Mouse (Mus musculus): ENCODE results near the gene Spsb1. TPM values are rescaled to one million over a fixed set of nuclear protein-coding genes. Genes with fewer than 3 reads are reported as not detected.

Spsb1 gene
- total and polyA plus RNA-seq, 2 experiments from 2014 or later, result 6.2 to 7.3 TPM

- 36% methylated on average over 8 of the region's 9 CpGs for WGBS
- Histone ChIP-seq H3K4me2 (ENCODE audit: low read depth) (no peak overlapping the region), H3K9me3 (ENCODE audit: low read length) (no peaks in the 10 kb centered on the region), H3K27ac (ENCODE audit: low read depth, low read length) (peak overlapping the region; percentile 35; the same call in 1 of the 2 replicates), H3K27me3 (ENCODE audit: insufficient read depth, low read length) (no peaks in the 10 kb centered on the region), H3K36me3 (ENCODE audit: insufficient read depth) (no peaks in the 10 kb centered on the region), H3K4me3 (ENCODE audit: low read depth, low read length) (no peak overlapping the region), H3K9ac (no peak overlapping the region), H3K4me1 (ENCODE audit: insufficient read depth) (peaks cover 20% of the 10 kb centered on the region)
- no peak for TF ChIP-seq CTCF (IDR thresholded peaks at IDR 0.05; ENCODE audit: low read depth)
- no peak for ATAC-seq
- DNase-seq, result no peak
Measured at GRCm38 (mm10) chr4:149990954-149991633, 36.3 kb upstream of the Spsb1 start.

GRCm38 (mm10) chr4:149990212-149990953, 35.5 kb upstream of the Spsb1 start:
- peak overlapping the region; percentile 35; the same call in 1 of the 2 replicates for H3K27ac ChIP-seq (ENCODE audit: low read depth, low read length)

GRCm38 (mm10) chr4:149988931-149989556, 34.2 kb upstream of the Spsb1 start:
- peak overlapping the region; percentile 40; the same call in 1 of the 2 replicates for H3K9ac ChIP-seq
- H3K27ac ChIP-seq (ENCODE audit: low read depth, low read length), result 0 out of 2 replicates have a peak overlapping the region, but pooled peaks have one; percentile 1
- H3K9me3 ChIP-seq (ENCODE audit: low read length), result no peaks in the 10 kb centered on the region
- no peak for TF ChIP-seq CTCF (IDR thresholded peaks at IDR 0.05; ENCODE audit: low read depth)
- peak; percentile 93 for ATAC-seq
- 10% methylated on average over 21 of the region's 21 CpGs for WGBS
- H3K27me3 ChIP-seq (ENCODE audit: insufficient read depth, low read length), result no peaks in the 10 kb centered on the region
- H3K4me3 ChIP-seq (ENCODE audit: low read depth, low read length), result peak overlapping the region; percentile 24
- DNase-seq, result peak; percentile 85
- H3K4me2 ChIP-seq (ENCODE audit: low read depth), result peak overlapping the region; percentile 51
- H3K4me1 ChIP-seq (ENCODE audit: insufficient read depth), result peaks cover 20% of the 10 kb centered on the region
- no peaks in the 10 kb centered on the region for H3K36me3 ChIP-seq (ENCODE audit: insufficient read depth)

More at GRCm38 (mm10) chr4:149990212-149990953, 35.5 kb upstream of the Spsb1 start:
- DNase-seq, result peak; percentile 69
- Histone ChIP-seq H3K4me3 (ENCODE audit: low read depth, low read length) (no peak overlapping the region), H3K27me3 (ENCODE audit: insufficient read depth, low read length) (no peaks in the 10 kb centered on the region), H3K36me3 (ENCODE audit: insufficient read depth) (no peaks in the 10 kb centered on the region), H3K9me3 (ENCODE audit: low read length) (no peaks in the 10 kb centered on the region), H3K9ac (no peak overlapping the region), H3K4me2 (ENCODE audit: low read depth) (no peak overlapping the region), H3K4me1 (ENCODE audit: insufficient read depth) (peaks cover 20% of the 10 kb centered on the region)
- no peak for TF ChIP-seq CTCF (IDR thresholded peaks at IDR 0.05; ENCODE audit: low read depth)
- ATAC-seq, result peak; percentile 76
- 14% methylated on average over 8 of the region's 8 CpGs for WGBS

DNA sequence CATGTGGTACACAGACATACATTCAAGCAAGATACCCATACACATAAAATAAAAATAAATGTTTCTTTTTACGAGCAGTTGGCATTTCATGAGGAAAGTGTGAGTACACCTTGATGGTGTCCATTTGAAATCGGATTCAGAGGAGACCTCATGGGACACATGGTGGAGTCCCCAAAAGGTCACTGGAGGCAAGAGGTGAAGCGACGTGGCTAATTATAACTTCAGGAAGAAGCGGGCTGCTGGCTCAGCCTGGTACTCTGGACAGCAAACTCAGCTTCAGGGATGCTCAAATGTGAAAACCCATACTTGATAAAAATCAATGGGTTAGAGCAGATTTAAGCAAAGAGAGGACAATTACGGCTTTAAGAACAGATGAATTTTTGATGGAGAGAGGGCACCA, 33.5 kb upstream of the Spsb1 start:
- no peaks in the 10 kb centered on the region for H3K36me3 ChIP-seq (ENCODE audit: insufficient read depth)
- ATAC-seq, result no peak
- H3K9me3 ChIP-seq (ENCODE audit: low read length), result no peaks in the 10 kb centered on the region
- WGBS, result 75% methylated on average over 6 of the region's 6 CpGs
- 0 out of 2 replicates have a peak overlapping the region, but pooled peaks have one; percentile 1 for H3K27ac ChIP-seq (ENCODE audit: low read depth, low read length)
- H3K4me3 ChIP-seq (ENCODE audit: low read depth, low read length), result no peak overlapping the region
- TF ChIP-seq CTCF (IDR thresholded peaks at IDR 0.05; ENCODE audit: low read depth), result no peak
- DNase-seq, result no peak
- H3K9ac ChIP-seq, result peak overlapping the region; percentile 40; the same call in 1 of the 2 replicates
- no peaks in the 10 kb centered on the region for H3K27me3 ChIP-seq (ENCODE audit: insufficient read depth, low read length)
- peaks cover 20% of the 10 kb centered on the region for H3K4me1 ChIP-seq (ENCODE audit: insufficient read depth)
- H3K4me2 ChIP-seq (ENCODE audit: low read depth), result peak overlapping the region; percentile 51

- TF ChIP-seq CTCF (IDR thresholded peaks at IDR 0.05; ENCODE audit: low read depth), result no peak
- no peak overlapping the region for H3K9ac ChIP-seq
- H3K27me3 ChIP-seq (ENCODE audit: insufficient read depth, low read length), result no peaks in the 10 kb centered on the region
- no peak overlapping the region for H3K4me3 ChIP-seq (ENCODE audit: low read depth, low read length)
- H3K27ac ChIP-seq (ENCODE audit: low read depth, low read length), result no peak overlapping the region
- 86% methylated on average over 10 of the region's 10 CpGs for WGBS
- ATAC-seq (no peak), DNase-seq (no peak)
- H3K9me3 ChIP-seq (ENCODE audit: low read length), result no peaks in the 10 kb centered on the region
- peaks cover 20% of the 10 kb centered on the region for H3K4me1 ChIP-seq (ENCODE audit: insufficient read depth)
- H3K36me3 ChIP-seq (ENCODE audit: insufficient read depth), result 0 out of 2 replicates have a peak, but pooled peaks cover 1% of the 10 kb centered on the region
- no peak overlapping the region for H3K4me2 ChIP-seq (ENCODE audit: low read depth)
Measured at GRCm38 (mm10) chr4:149986671-149987417, 32.0 kb upstream of the Spsb1 start.

GRCm38 (mm10) chr4:149983921-149984645, 29.2 kb upstream of the Spsb1 start:
- 0 out of 2 replicates have a peak, but pooled peaks cover 3% of the 10 kb centered on the region for H3K36me3 ChIP-seq (ENCODE audit: insufficient read depth)
- no peaks in the 10 kb centered on the region for H3K9me3 ChIP-seq (ENCODE audit: low read length)
- no peak overlapping the region for H3K4me2 ChIP-seq (ENCODE audit: low read depth)
- DNase-seq (no peak), ATAC-seq (no peak)
- no peak overlapping the region for H3K9ac ChIP-seq
- H3K4me1 ChIP-seq (ENCODE audit: insufficient read depth), result peaks cover 4% of the 10 kb centered on the region
- H3K27ac ChIP-seq (ENCODE audit: low read depth, low read length), result no peak overlapping the region
- H3K27me3 ChIP-seq (ENCODE audit: insufficient read depth, low read length), result no peaks in the 10 kb centered on the region
- H3K4me3 ChIP-seq (ENCODE audit: low read depth, low read length), result no peak overlapping the region
- 91% methylated on average over 23 of the region's 23 CpGs for WGBS
- no peak for TF ChIP-seq CTCF (IDR thresholded peaks at IDR 0.05; ENCODE audit: low read depth)
